Mouse (Mus musculus) induced T-regulatory cell, adult 2 months (primary cell): ENCODE results near the gene Mast1.
A peak's percentile ranks its signal among the peaks of the same experiment; 100 is the strongest.

Experiments
- DNase-seq: peaks from one replicate; pipeline ENCODE4 v3.0.0-alpha.2; 2012; ENCODE audit warnings: low read depth

The Mast1 gene

GRCm38 (mm10) chr8:84872309-84872965, 64.7 kb downstream of the Mast1 start:
- peak; percentile 62 for DNase-seq

DNA sequence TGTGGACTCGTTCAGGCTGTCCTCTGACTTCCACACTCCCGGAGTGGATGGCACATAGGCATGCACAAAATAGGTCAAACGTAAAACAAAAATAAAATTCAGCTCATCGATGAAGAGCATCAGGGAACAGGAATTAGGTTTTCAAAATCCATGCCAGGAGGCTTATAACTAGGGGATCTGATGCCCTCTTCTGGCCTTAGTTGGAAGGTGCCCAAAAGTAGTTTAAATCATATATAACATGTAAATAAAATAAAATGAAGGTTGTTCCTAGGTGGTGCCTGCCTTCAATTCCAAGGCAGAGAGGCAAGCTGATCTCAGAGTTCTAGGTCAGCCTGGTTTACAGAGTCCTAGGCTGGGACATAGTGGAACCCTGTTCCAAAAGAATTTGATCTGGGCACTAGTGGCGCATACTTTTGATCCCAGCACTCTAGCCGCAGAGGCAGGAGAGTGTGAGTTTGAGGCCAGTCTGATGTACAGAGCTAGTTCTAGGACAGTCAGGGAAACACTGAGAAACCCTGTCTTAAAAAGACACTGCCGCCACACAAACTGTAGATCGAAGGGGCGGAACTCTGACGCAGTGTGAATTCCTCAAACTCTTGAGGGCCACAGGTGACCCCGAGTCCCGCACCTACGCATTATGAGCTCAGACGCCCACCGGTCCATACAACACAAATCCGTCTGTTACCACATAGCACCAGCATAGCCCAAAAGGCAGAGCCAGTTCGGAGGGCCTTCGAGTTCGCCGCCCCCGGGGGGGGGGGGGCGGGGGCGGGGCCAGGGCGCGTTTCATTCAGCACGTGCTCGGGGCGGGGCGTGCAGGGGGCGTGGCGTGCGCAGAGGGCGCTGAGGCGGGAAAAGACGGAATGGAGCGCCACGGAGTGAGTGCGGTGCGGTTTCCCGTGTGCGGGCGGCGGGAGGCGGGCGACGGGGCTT, 65.5 kb downstream of the Mast1 start, which contains the start of gene Syce2:
Syce2 (plus strand) TSS at position 736 of the 933 bp plus-strand sequence.
- DNase-seq, result peak; percentile 92
